Mouse (Mus musculus): ENCODE results near the gene Parg. TPM values are rescaled to one million over a fixed set of nuclear protein-coding genes. Genes with fewer than 3 reads are reported as not detected.

Parg gene
- 4.0 and 4.2 TPM in 2 replicates for polyA plus RNA-seq (2012; rRNA removed)

DNA sequence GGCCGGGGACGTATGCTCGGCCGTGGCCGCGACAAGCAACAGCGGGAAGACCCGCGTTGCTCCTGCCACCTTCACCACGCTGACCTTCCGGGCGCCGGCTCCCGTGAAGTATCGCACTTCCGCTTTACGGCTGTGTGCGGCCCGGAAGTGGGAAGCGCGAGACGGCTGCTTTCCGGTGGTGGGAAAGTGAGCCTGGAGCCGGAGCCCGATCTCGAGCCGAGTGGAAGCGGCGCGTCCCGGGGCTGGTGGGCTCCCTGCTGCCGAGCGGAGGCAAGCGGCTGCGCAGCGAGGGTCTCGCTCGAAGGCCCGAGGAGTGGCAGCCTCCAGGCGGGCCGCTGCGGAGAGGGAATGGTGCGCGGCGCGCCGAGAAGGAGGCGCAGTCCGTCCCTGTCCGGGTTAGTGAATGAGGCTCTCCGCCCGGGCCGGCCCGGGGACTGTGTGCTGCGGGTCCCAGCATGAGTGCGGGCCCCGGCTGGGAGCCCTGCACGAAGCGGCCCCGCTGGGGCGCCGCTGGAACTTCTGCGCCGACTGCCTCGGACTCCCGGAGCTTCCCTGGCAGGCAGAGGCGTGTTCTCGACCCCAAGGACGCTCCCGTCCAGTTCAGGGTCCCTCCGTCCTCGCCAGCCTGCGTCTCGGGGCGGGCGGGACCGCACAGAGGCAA is at the start of gene Parg, which contains the start of gene Timm23:
TSS of gene Parg (plus strand) at position 159 of the 661 bp plus-strand sequence.
TSS of gene Timm23 (minus strand) at position 108 of the 661 bp plus-strand sequence.

DNA sequence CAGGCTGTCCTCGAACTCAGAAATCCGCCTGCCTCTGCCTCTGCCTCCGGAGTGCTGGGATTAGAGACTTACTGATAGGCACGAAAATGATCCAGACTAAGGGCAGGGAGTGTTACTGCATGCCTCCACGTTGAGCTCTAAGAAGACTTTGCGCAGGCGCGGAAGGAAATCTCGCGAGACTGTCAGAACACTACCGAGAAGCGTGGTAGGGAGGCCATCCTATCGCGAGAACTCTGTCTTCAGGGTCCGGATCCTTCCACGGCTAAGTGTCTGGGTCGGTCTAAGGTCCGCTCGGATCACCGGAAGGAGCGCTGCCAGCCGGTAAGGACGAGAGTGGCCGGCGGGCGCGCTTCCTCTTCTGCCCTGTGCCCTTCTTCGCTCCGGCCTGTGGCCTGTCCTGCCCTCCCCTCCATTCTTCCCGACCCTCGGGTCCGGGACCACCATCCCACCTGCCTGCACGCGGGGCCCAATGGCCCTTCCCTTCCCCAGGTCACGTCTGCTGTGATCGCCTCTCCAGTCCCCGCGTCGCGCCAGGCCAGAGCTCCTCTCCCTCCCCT is 42.0 kb upstream of the Parg start, which contains the start of gene Ncoa4:
TSS of gene Ncoa4 (plus strand) at position 176 of the 557 bp plus-strand sequence.

DNA sequence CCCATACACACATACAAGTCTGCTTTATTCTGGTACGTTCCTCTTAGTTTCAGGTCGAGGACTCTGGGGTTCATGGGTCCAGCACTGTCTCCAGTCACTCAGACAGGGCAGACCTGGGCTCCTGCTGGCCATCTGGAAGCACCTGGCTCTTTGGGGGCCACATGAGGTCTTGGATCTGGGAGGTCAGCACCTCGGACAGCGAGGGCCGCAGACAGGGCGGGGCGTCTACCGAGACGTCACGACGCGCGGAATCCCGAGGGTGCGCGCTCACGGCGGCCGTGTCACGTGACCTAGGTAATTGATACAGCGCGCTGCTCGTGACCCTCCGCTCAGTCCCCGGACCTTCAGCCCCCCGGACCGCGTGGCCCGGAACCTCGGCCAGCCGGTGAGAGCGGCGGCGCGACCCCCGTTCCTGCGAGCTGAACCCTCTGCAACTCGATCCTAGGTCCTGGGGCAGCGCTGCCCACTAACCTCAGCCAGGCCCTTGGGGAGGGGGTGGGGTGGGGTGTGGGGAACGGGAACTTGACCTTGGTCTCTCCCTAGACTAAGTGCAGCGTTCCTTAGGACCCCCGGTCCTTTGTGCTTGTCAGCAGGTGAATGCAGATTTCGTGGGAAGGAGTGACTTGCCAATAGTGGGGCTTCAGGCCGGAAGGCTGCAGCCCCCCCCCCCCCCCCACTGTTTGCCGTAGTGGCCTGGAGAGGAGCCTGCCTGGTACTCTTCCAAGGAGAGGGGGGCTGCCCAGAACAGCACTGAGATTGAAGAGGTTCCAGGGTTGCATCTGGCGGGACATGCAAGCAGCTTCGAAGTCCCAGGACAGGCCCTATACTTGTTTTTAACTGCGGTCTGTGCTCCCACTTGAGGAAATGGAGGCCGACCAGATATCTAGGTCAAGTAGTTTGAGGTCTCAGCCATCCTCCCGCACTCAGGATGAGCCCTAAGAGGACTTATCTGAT is 120.3 kb downstream of the Parg start, which contains the start of gene Ogdhl:
TSS of gene Ogdhl (plus strand) at position 288 of the 954 bp plus-strand sequence.

Other genes starting within 250 kb of the Parg start
- 2.5 and 3.3 TPM in 2 replicates for gene Galnt15, start 173.0 kb upstream of the Parg start, polyA plus RNA-seq (2012; rRNA removed)
- 20.1 and 22.0 TPM in 2 replicates for gene Oxnad1, start 116.6 kb upstream of the Parg start, polyA plus RNA-seq (2012; rRNA removed)
- 12.5 and 13.0 TPM in 2 replicates for gene Dph3, start 116.2 kb upstream of the Parg start, polyA plus RNA-seq (2012; rRNA removed)
- gene Msmb, start 59.9 kb upstream of the Parg start, polyA plus RNA-seq (2012; rRNA removed) = not detected in 2 replicates
- 20.7 and 22.3 TPM in 2 replicates for gene Ncoa4, start 42.1 kb upstream of the Parg start, polyA plus RNA-seq (2012; rRNA removed)
- gene Timm23, start 51 bp upstream of the Parg start, polyA plus RNA-seq (2012; rRNA removed) = 174 and 204 TPM in 2 replicates
- gene Ogdhl, start 120.1 kb downstream of the Parg start, polyA plus RNA-seq (2012; rRNA removed) = 1.9 and 2.2 TPM in 2 replicates
- gene 1700024G13Rik, start 186.4 kb downstream of the Parg start, polyA plus RNA-seq (2012; rRNA removed) = not detected in 2 replicates